In the genomic region with DNA sequence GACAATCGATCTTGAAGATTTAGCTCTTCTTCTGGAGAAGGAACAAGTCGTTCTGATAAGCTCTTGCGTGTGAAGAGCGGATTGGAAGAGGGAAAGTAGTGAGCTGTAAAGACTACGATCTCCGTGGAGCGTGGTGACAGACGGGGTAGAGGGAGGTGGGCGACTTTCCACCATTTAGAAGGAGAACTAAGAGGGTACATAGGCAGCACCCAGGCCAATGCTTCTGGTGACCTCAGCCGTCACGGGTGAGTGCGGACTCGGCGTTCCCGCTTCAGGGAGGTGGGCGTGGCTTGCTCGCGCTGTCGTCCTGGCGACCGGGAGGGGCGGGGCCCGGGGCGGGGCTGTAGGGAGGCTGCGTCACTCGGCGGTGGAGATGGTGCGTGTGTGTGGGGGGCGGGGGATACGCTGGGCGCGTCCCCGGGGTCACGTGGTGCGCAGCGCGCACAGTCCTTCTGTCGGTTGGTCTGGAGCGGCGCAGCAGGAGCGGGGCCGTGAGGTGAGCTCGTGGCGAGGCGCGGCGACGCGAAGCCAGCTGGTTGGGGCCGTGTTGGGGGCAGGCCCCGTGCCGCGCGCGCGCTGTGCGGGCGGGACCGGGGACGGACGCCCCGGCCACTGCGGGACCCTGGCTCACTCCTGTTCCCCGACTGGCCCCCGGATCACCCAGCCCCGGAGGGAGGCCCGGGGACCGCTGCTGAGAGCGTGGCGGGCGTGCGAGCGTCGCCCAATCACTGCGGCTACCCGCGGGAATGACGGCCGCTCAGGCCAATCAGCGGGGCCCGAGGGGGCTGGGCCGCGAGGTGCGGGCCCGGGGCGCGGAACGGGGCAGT, we compare ENCODE assay signal across 7 mouse cellular contexts. TPM values are rescaled to one million over a fixed set of nuclear protein-coding genes. Genes with fewer than 3 reads are reported as not detected.
DNase-seq lines count a peak whose midpoint lies in the region; ATAC-seq and TF ChIP-seq lines count a peak whose summit lies in the region.

TSS of gene Phf20 (plus strand) at position 165 of the 827 bp plus-strand sequence.

- H3K36me3 ChIP-seq in intestine, embryonic 16.5 days (ENCODE audit: control insufficient read depth, insufficient read depth, low read length), result no peaks in the 10 kb centered on the region
- peaks cover 14% of the 10 kb centered on the region for H3K36me3 ChIP-seq in midbrain, embryonic 12.5 days
- no peaks in the 10 kb centered on the region for H3K36me3 ChIP-seq in small intestine, adult 2 months (ENCODE audit: control insufficient read depth, insufficient read depth, low read length)

- peak within 1 kb of the TSS; percentile 89 for H3K9ac ChIP-seq in intestine, embryonic 16.5 days (ENCODE audit: low read depth, low read length)
- H3K9ac ChIP-seq in midbrain, embryonic 12.5 days (replicated peaks), result peak within 1 kb of the TSS; percentile 79

- H3K4me2 ChIP-seq in intestine, embryonic 16.5 days (ENCODE audit: low read depth, low read length), result peak within 1 kb of the TSS; percentile 51
- peak within 1 kb of the TSS; percentile 71 for H3K4me2 ChIP-seq in midbrain, embryonic 12.5 days (replicated peaks)

- no peaks in the 10 kb centered on the region for H3K9me3 ChIP-seq in intestine, embryonic 16.5 days (ENCODE audit: control insufficient read depth, low read length)
- no peaks in the 10 kb centered on the region for H3K9me3 ChIP-seq in midbrain, embryonic 12.5 days

- peak within 1 kb of the TSS; percentile 94 for H3K27ac ChIP-seq in intestine, embryonic 16.5 days (ENCODE audit: low read length)
- H3K27ac ChIP-seq in midbrain, embryonic 12.5 days (replicated peaks), result peak within 1 kb of the TSS; percentile 96
- peak within 1 kb of the TSS; percentile 86 for H3K27ac ChIP-seq in small intestine, adult 2 months (ENCODE audit: insufficient read depth, low read depth, low read length)

- TF ChIP-seq POLR2A in small intestine, adult 2 months (IDR thresholded peaks at IDR 0.05; ENCODE audit: low read depth, low read length), result no peak

- peak; percentile 99 for DNase-seq in adrenal gland, adult 2 months
- peak; percentile 96 for DNase-seq in embryo, embryonic 11.5 days (ENCODE audit: low read depth, low spot score)
- peak; percentile 99 for DNase-seq in gastrocnemius, postnatal 4 days (ENCODE audit: low spot score in 2 of 2)
- peak; percentile 99 for DNase-seq in left cerebral cortex, postnatal 4 days

- peak; percentile 99 for ATAC-seq in intestine, embryonic 16.5 days
- peak; percentile 98 for ATAC-seq in midbrain, embryonic 12.5 days (ENCODE audit: low FRiP score, low read depth)

- no peaks in the 10 kb centered on the region for H3K27me3 ChIP-seq in intestine, embryonic 16.5 days (replicated peaks; ENCODE audit: control insufficient read depth, insufficient read depth, low read length)
- H3K27me3 ChIP-seq in midbrain, embryonic 12.5 days, result no peaks in the 10 kb centered on the region
- H3K27me3 ChIP-seq in small intestine, adult 2 months (ENCODE audit: control insufficient read depth, insufficient read depth, low read length), result no peaks in the 10 kb centered on the region

- no peak for TF ChIP-seq CTCF in small intestine, adult 2 months (IDR thresholded peaks at IDR 0.05; ENCODE audit: extremely low read depth, insufficient read length, insufficient replicate concordance, low read depth, low read length)

- intact Hi-C loops in left cerebral cortex, postnatal 4 days (cut with DNase I), result no loop called here

- under 1% methylated on average over 84 of the region's 88 CpGs for WGBS in intestine, embryonic 16.5 days
- under 1% methylated on average over 69 of the region's 88 CpGs for WGBS in midbrain, embryonic 12.5 days
- 1% methylated on average over 87 of the region's 88 CpGs for WGBS in small intestine, adult 2 months

- H3K4me1 ChIP-seq in intestine, embryonic 16.5 days (ENCODE audit: control insufficient read depth, insufficient read depth, low read length), result peaks cover 20% of the 10 kb centered on the region
- peaks cover 28% of the 10 kb centered on the region for H3K4me1 ChIP-seq in midbrain, embryonic 12.5 days
- H3K4me1 ChIP-seq in small intestine, adult 2 months (ENCODE audit: control insufficient read depth, insufficient read depth, insufficient read length, low read length), result no peaks in the 10 kb centered on the region; the same call in 1 of the 2 replicates

- H3K4me3 ChIP-seq in intestine, embryonic 16.5 days (ENCODE audit: low read length), result peak within 1 kb of the TSS; percentile 79
- peak within 1 kb of the TSS; percentile 75 for H3K4me3 ChIP-seq in midbrain, embryonic 12.5 days
- H3K4me3 ChIP-seq in small intestine, adult 2 months (ENCODE audit: low read depth, low read length), result peak within 1 kb of the TSS; percentile 76

RNA-seq across cellular contexts. Expression of gene Phf20, which starts in this region (rescaled TPM):
- total RNA-seq in adrenal gland, adult 2 months (2021), result 10 to 100 TPM; 37.8 to 44.5 TPM
- polyA plus RNA-seq in adrenal gland, adult 2 months (2012; rRNA removed), result 18.1 and 18.8 TPM in 2 replicates
- 10 to 100 TPM; 39.1 to 41.4 TPM for total RNA-seq in gastrocnemius, postnatal 4 days (2021)
- 46.8 and 53.2 TPM in 2 replicates for polyA plus RNA-seq in intestine, embryonic 16.5 days (2015; fragmentation: Nextera tagmentation; extraction: Ambion mirVana)
- 100 to 1,000 TPM in 1 of 2 experiments, 10 to 100 TPM in 1; 93.5 to 101 TPM for total RNA-seq in left cerebral cortex, postnatal 4 days (2021)
- polyA plus RNA-seq in midbrain, embryonic 12.5 days (2016; fragmentation: Nextera tagmentation; extraction: Ambion mirVana), result 91.8 and 96.6 TPM in 2 replicates
- polyA plus RNA-seq in small intestine, adult 2 months (2012; rRNA removed), result 3.0 and 7.1 TPM in 2 replicates

Comparison
In these comparisons a context has a peak if more than half of its experiments do, and no peak if none do; other contexts are left out.
1. Peak in every context shown above with its lines: DNase-seq, ATAC-seq, H3K4me3 ChIP-seq and H3K27ac ChIP-seq.